Mouse (Mus musculus): ENCODE results near the gene Vmn1r12.
"Not testable (repeated sequence)": the region's sequence is repeated elsewhere in the genome, so short reads cannot be mapped to it uniquely, and the experiment has no call there.

Vmn1r12 gene

GRCm38 (mm10) chr6:57156619-57157018, at the start of gene Vmn1r12:
Vmn1r12 (plus strand) TSS chr6:57156919.
- DNase-seq (ENCODE audit: low read depth, low spot score): no peak

- DNase-seq (ENCODE audit: low read depth, low spot score): no peak
Observed at GRCm38 (mm10) chr6:57109154-57109553, 47.6 kb upstream of the Vmn1r12 start, which contains the start of gene Vmn1r10. Vmn1r10 (plus strand) TSS chr6:57109454.

GRCm38 (mm10) chr6:57133155-57133554, 23.6 kb upstream of the Vmn1r12 start, which contains the start of gene Vmn1r11:
Vmn1r11 (plus strand) TSS chr6:57133455.
- no peak for DNase-seq (ENCODE audit: low read depth, low spot score)

GRCm38 (mm10) chr6:57190016-57190415, 33.3 kb downstream of the Vmn1r12 start:
- DNase-seq (ENCODE audit: low read depth, low spot score): not testable (repeated sequence)

- DNase-seq (ENCODE audit: low read depth, low spot score): not testable (repeated sequence)
Observed at GRCm38 (mm10) chr6:57202990-57203389, 46.3 kb downstream of the Vmn1r12 start, which contains the start of gene Vmn1r13. Vmn1r13 (plus strand) TSS chr6:57203290.
